Mouse (Mus musculus): ENCODE data around the gene Svs1. TPM values are rescaled to one million over a fixed set of nuclear protein-coding genes. Genes with fewer than 3 reads are reported as not detected.

Svs1 gene
- not detected for polyA plus RNA-seq (2012; fragmentation: generic; extraction: Trizol)
- long read RNA-seq, experiment 1, result 0 reads
- long read RNA-seq, experiment 2, result 0 reads

DNA sequence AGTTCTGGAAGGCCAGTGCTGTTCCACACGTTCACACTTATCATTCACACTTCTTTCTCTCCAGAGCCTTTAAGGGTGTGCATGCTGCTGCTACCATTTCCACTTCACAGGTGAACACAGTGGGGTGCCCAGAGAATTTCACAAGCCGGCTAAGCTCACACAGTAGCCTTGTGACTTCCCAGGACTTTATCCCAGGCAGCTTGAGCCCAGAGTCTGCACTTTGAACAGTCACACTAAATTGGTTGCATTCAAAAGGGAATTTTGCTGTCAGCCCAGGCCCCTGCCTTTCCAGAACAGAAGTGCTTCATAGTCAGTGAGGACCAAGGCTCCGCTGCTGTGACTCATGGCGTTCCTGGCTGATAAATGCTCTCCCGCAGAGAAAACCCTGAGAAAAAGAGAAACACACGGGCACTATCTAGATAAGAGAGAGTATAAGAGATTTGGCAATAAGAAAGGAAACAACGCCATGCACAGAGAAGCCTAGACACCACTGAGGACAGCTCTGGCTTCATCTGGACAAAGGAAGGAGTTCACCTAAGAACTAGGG is at the start of gene Svs1:
TSS of gene Svs1 (plus strand) at position 418 of the 547 bp plus-strand sequence.
- Histone ChIP-seq H3K36me3 (ENCODE audit: control insufficient read depth, insufficient read depth) (no peaks in the 10 kb centered on the region), H3ac (ENCODE audit: control insufficient read depth, insufficient read length, low read depth) (no peak within 1 kb of the TSS), H3K79me2 (ENCODE audit: control insufficient read depth, insufficient read depth) (no peaks in the 10 kb centered on the region), H3K79me3 (ENCODE audit: low read depth) (no peaks in the 10 kb centered on the region), H3K27me3 (ENCODE audit: control insufficient read depth, insufficient read depth, insufficient read length) (no peaks in the 10 kb centered on the region), H3K4me3 (ENCODE audit: insufficient read depth, poor library complexity, severe bottlenecking) (no peak within 1 kb of the TSS)
- TF ChIP-seq MAX (IDR thresholded peaks at IDR 0.05), result no peak
- no peak for TF ChIP-seq MYOG (IDR thresholded peaks at IDR 0.05; ENCODE audit: control insufficient read depth, extremely low read depth, insufficient read length)
- no peak for TF ChIP-seq FOSL1 (IDR thresholded peaks at IDR 0.05; ENCODE audit: insufficient read depth, low read length, poor library complexity, severe bottlenecking)
- TF ChIP-seq CEBPB (IDR thresholded peaks at IDR 0.05; ENCODE audit: low read depth), result no peak
- no peak for TF ChIP-seq USF1 (IDR thresholded peaks at IDR 0.05; ENCODE audit: low read depth)
- no peak for TF ChIP-seq CTCF (IDR thresholded peaks at IDR 0.05; ENCODE audit: control insufficient read depth, insufficient read depth, insufficient read length)
- no peak for TF ChIP-seq MYOD1 (IDR thresholded peaks at IDR 0.05; ENCODE audit: control insufficient read depth, insufficient read length, low read depth)

- no peak overlapping the region for H3K4me3 ChIP-seq (ENCODE audit: insufficient read depth, poor library complexity, severe bottlenecking)
- H3K79me3 ChIP-seq (ENCODE audit: low read depth), result no peaks in the 10 kb centered on the region
- no peaks in the 10 kb centered on the region for H3K36me3 ChIP-seq (ENCODE audit: control insufficient read depth, insufficient read depth)
- H3ac ChIP-seq (ENCODE audit: control insufficient read depth, insufficient read length, low read depth), result no peak overlapping the region
- H3K79me2 ChIP-seq (ENCODE audit: control insufficient read depth, insufficient read depth), result no peaks in the 10 kb centered on the region
- no peaks in the 10 kb centered on the region for H3K27me3 ChIP-seq (ENCODE audit: control insufficient read depth, insufficient read depth, insufficient read length)
- no peak for TF ChIP-seq MYOG (IDR thresholded peaks at IDR 0.05; ENCODE audit: control insufficient read depth, extremely low read depth, insufficient read length)
- no peak for TF ChIP-seq USF1 (IDR thresholded peaks at IDR 0.05; ENCODE audit: low read depth)
Measured at GRCm38 (mm10) chr6:48949596-48949995, 37.1 kb upstream of the Svs1 start.

- no peak overlapping the region for H3ac ChIP-seq (ENCODE audit: control insufficient read depth, insufficient read length, low read depth)
- H3K4me3 ChIP-seq (ENCODE audit: insufficient read depth, poor library complexity, severe bottlenecking), result no peak overlapping the region
- H3K36me3 ChIP-seq (ENCODE audit: control insufficient read depth, insufficient read depth), result no peaks in the 10 kb centered on the region
- no peaks in the 10 kb centered on the region for H3K27me3 ChIP-seq (ENCODE audit: control insufficient read depth, insufficient read depth, insufficient read length)
- no peaks in the 10 kb centered on the region for H3K79me2 ChIP-seq (ENCODE audit: control insufficient read depth, insufficient read depth)
- TF ChIP-seq MAX (IDR thresholded peaks at IDR 0.05) (no peak), MYOG (IDR thresholded peaks at IDR 0.05; ENCODE audit: control insufficient read depth, extremely low read depth, insufficient read length) (no peak), FOSL1 (IDR thresholded peaks at IDR 0.05; ENCODE audit: insufficient read depth, low read length, poor library complexity, severe bottlenecking) (no peak), USF1 (IDR thresholded peaks at IDR 0.05; ENCODE audit: low read depth) (no peak), MYOD1 (IDR thresholded peaks at IDR 0.05; ENCODE audit: control insufficient read depth, insufficient read length, low read depth) (no peak), CEBPB (IDR thresholded peaks at IDR 0.05; ENCODE audit: low read depth) (no peak), CTCF (IDR thresholded peaks at IDR 0.05; ENCODE audit: control insufficient read depth, insufficient read depth, insufficient read length) (no peak)
- H3K79me3 ChIP-seq (ENCODE audit: low read depth), result no peaks in the 10 kb centered on the region
Measured at GRCm38 (mm10) chr6:48950676-48951075, 36.0 kb upstream of the Svs1 start.

DNA sequence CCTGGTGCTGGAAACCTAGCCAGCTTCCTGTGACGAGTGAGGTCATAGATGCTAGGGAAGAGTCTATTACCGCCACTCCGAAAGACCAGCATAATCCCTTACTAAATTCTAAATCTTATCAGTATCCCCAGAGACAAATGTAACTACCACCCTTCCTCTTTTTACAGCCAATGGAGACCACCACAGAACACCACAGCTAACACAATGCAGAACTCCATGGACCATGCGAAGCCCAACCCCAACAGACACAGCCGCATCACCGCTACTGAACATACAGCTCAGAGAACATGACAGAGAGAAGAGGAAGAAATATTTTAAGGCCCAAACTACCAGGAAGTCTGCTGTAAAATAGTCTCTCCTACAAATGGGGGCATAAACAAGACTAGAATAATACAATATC is 35.0 kb upstream of the Svs1 start:
- H3K36me3 ChIP-seq (ENCODE audit: control insufficient read depth, insufficient read depth), result no peaks in the 10 kb centered on the region
- H3K4me3 ChIP-seq (ENCODE audit: insufficient read depth, poor library complexity, severe bottlenecking), result no peak overlapping the region
- no peak overlapping the region for H3ac ChIP-seq (ENCODE audit: control insufficient read depth, insufficient read length, low read depth)
- H3K79me2 ChIP-seq (ENCODE audit: control insufficient read depth, insufficient read depth), result no peaks in the 10 kb centered on the region
- no peaks in the 10 kb centered on the region for H3K79me3 ChIP-seq (ENCODE audit: low read depth)
- H3K27me3 ChIP-seq (ENCODE audit: control insufficient read depth, insufficient read depth, insufficient read length), result no peaks in the 10 kb centered on the region
- no peak for TF ChIP-seq MAX (IDR thresholded peaks at IDR 0.05)
- TF ChIP-seq USF1 (IDR thresholded peaks at IDR 0.05; ENCODE audit: low read depth), result no peak
- TF ChIP-seq CEBPB (IDR thresholded peaks at IDR 0.05; ENCODE audit: low read depth), result no peak

- TF ChIP-seq MYOD1 (IDR thresholded peaks at IDR 0.05; ENCODE audit: control insufficient read depth, insufficient read length, low read depth), result no peak
- no peak for TF ChIP-seq CEBPB (IDR thresholded peaks at IDR 0.05; ENCODE audit: low read depth)
- TF ChIP-seq MAX (IDR thresholded peaks at IDR 0.05), result no peak
- no peak for TF ChIP-seq MYOG (IDR thresholded peaks at IDR 0.05; ENCODE audit: control insufficient read depth, extremely low read depth, insufficient read length)
- no peak for TF ChIP-seq FOSL1 (IDR thresholded peaks at IDR 0.05; ENCODE audit: insufficient read depth, low read length, poor library complexity, severe bottlenecking)
- no peak for TF ChIP-seq USF1 (IDR thresholded peaks at IDR 0.05; ENCODE audit: low read depth)
- TF ChIP-seq CTCF (IDR thresholded peaks at IDR 0.05; ENCODE audit: control insufficient read depth, insufficient read depth, insufficient read length), result no peak
- Histone ChIP-seq H3K27me3 (ENCODE audit: control insufficient read depth, insufficient read depth, insufficient read length) (no peaks in the 10 kb centered on the region), H3ac (ENCODE audit: control insufficient read depth, insufficient read length, low read depth) (no peak overlapping the region), H3K79me2 (ENCODE audit: control insufficient read depth, insufficient read depth) (no peaks in the 10 kb centered on the region), H3K79me3 (ENCODE audit: low read depth) (no peaks in the 10 kb centered on the region), H3K36me3 (ENCODE audit: control insufficient read depth, insufficient read depth) (no peaks in the 10 kb centered on the region), H3K4me3 (ENCODE audit: insufficient read depth, poor library complexity, severe bottlenecking) (no peak overlapping the region)
Measured at GRCm38 (mm10) chr6:48953220-48953619, 33.4 kb upstream of the Svs1 start.

GRCm38 (mm10) chr6:48954211-48954610 is 32.5 kb upstream of the Svs1 start:
- TF ChIP-seq CTCF (IDR thresholded peaks at IDR 0.05; ENCODE audit: control insufficient read depth, insufficient read depth, insufficient read length), result no peak
- Histone ChIP-seq H3K79me2 (ENCODE audit: control insufficient read depth, insufficient read depth) (no peaks in the 10 kb centered on the region), H3K4me3 (ENCODE audit: insufficient read depth, poor library complexity, severe bottlenecking) (no peak overlapping the region), H3ac (ENCODE audit: control insufficient read depth, insufficient read length, low read depth) (no peak overlapping the region), H3K36me3 (ENCODE audit: control insufficient read depth, insufficient read depth) (no peaks in the 10 kb centered on the region), H3K79me3 (ENCODE audit: low read depth) (no peaks in the 10 kb centered on the region), H3K27me3 (ENCODE audit: control insufficient read depth, insufficient read depth, insufficient read length) (no peaks in the 10 kb centered on the region)

Measured in C2C12 (cell line).